Mouse (Mus musculus) hindbrain, embryonic 16.5 days (tissue): Measurements from ENCODE around the gene Nudt12. TPM values are rescaled to one million over a fixed set of nuclear protein-coding genes. Genes with fewer than 3 reads are reported as not detected.

Source experiments
- ATAC-seq: fragments of 200-750 bp; cut with Nextera tagmentation; 2 replicates; pipeline ENCODE4 v1.8.0; 2017; ENCODE audit warnings: moderate TSS enrichment, moderate library complexity
- H3K27ac ChIP-seq: fragments of 300-500 bp; sonication (generic); 2 replicates; pipeline ENCODE4 v1.5.1; 2014; ENCODE audit warnings: low read depth, mild to moderate bottlenecking, control low read depth, low read length, moderate library complexity
- H3K27me3 ChIP-seq: fragments of 300-500 bp; sonication (generic); replicated peaks from 2 replicates; pipeline ENCODE4 v1.6.1; 2014; ENCODE audit warnings: low read length; ENCODE audit not compliant: control insufficient read depth, insufficient read depth
- H3K36me3 ChIP-seq: fragments of 300-500 bp; sonication (generic); 2 replicates; pipeline ENCODE4 v1.6.1; 2014; ENCODE audit warnings: mild to moderate bottlenecking, low read length, moderate library complexity, mixed read lengths; ENCODE audit not compliant: control insufficient read depth, insufficient read depth
- H3K4me1 ChIP-seq: fragments of 300-500 bp; sonication (generic); 2 replicates; pipeline ENCODE4 v1.6.1; 2014; ENCODE audit warnings: low read depth, low read length; ENCODE audit not compliant: control insufficient read depth, insufficient read depth
- H3K4me2 ChIP-seq: fragments of 300-500 bp; sonication (generic); 2 replicates; pipeline ENCODE4 v1.6.1; 2014; ENCODE audit warnings: mild to moderate bottlenecking, low read length, control low read depth, moderate library complexity
- H3K4me3 ChIP-seq: fragments of 300-500 bp; sonication (generic); 2 replicates; pipeline ENCODE4 v1.5.1; 2014; ENCODE audit warnings: mild to moderate bottlenecking, low read length, control low read depth, moderate library complexity
- H3K9ac ChIP-seq: fragments of 300-500 bp; sonication (generic); 2 replicates; pipeline ENCODE4 v1.6.1; 2014; ENCODE audit warnings: low read depth, mild to moderate bottlenecking, control low read depth, low read length, moderate library complexity
- H3K9me3 ChIP-seq: fragments of 300-500 bp; sonication (generic); 2 replicates; pipeline ENCODE4 v1.6.1; 2014; ENCODE audit warnings: mild to moderate bottlenecking, low read length, moderate library complexity; ENCODE audit not compliant: control insufficient read depth
- WGBS: fragments of 180-500 bp; shearing (Covaris S2); extraction: QIAGEN DNeasy Blood & Tissue Kit; methylation state at CpG from one replicate; pipeline ENCODE4 v1.1.7; 2014; 5-methylcytosine and 5-hydroxymethylcytosine counted together
- polyA plus RNA-seq: library from polyadenylated mRNA; unstranded; fragments of >200 nt; fragmentation: Nextera tagmentation; extraction: Ambion mirVana; gene quantifications from 2 replicates; pipeline ENCODE4 v1.2.1, GENCODE M21; 2015

The Nudt12 gene
- polyA plus RNA-seq, 1 experiment from 2014 or later = 6.0 TPM

GRCm38 (mm10) chr17:59011546-59012307, 1.4 kb downstream of the Nudt12 start:
- peaks cover 3% of the 10 kb centered on the region for H3K4me1 ChIP-seq
- no peak overlapping the region for H3K27ac ChIP-seq
- H3K36me3 ChIP-seq = no peaks in the 10 kb centered on the region
- H3K9ac ChIP-seq = no peak overlapping the region
- no peak overlapping the region for H3K4me2 ChIP-seq
- no peak overlapping the region for H3K4me3 ChIP-seq
- no peaks in the 10 kb centered on the region for H3K27me3 ChIP-seq
- WGBS = 64% methylated on average over 13 of the region's 13 CpGs
- no peak for ATAC-seq
- H3K9me3 ChIP-seq = no peaks in the 10 kb centered on the region

- Histone ChIP-seq H3K9me3 (no peaks in the 10 kb centered on the region), H3K36me3 (no peaks in the 10 kb centered on the region), H3K4me1 (no peaks in the 10 kb centered on the region), H3K27ac (no peak within 1 kb of the TSS), H3K9ac (no peak within 1 kb of the TSS), H3K4me2 (no peak within 1 kb of the TSS), H3K4me3 (no peak within 1 kb of the TSS), H3K27me3 (no peaks in the 10 kb centered on the region)
- WGBS = 83% methylated on average over 6 of the region's 6 CpGs
- no peak for ATAC-seq
Measured at GRCm38 (mm10) chr17:58991275-58991674, 21.9 kb downstream of the Nudt12 start, which contains the start of gene Pdzph1. Pdzph1 (minus strand) TSS chr17:58991375.

GRCm38 (mm10) chr17:58973237-58973636, 39.9 kb downstream of the Nudt12 start:
- Histone ChIP-seq H3K9me3 (no peaks in the 10 kb centered on the region), H3K4me2 (no peak overlapping the region), H3K36me3 (no peaks in the 10 kb centered on the region), H3K9ac (no peak overlapping the region), H3K27ac (no peak overlapping the region), H3K27me3 (no peaks in the 10 kb centered on the region), H3K4me1 (no peaks in the 10 kb centered on the region), H3K4me3 (no peak overlapping the region)
- 30% methylated on average over 5 of the region's 5 CpGs for WGBS
- ATAC-seq = no peak

- H3K27ac ChIP-seq = no peak overlapping the region
- H3K4me3 ChIP-seq = no peak overlapping the region
- WGBS = 36% methylated on average over 3 of the region's 3 CpGs
- H3K36me3 ChIP-seq = no peaks in the 10 kb centered on the region
- no peaks in the 10 kb centered on the region for H3K27me3 ChIP-seq
- ATAC-seq = no peak
- no peak overlapping the region for H3K9ac ChIP-seq
- no peaks in the 10 kb centered on the region for H3K4me1 ChIP-seq
- no peaks in the 10 kb centered on the region for H3K9me3 ChIP-seq
- no peak overlapping the region for H3K4me2 ChIP-seq
Measured at GRCm38 (mm10) chr17:58959905-58960304, 53.3 kb downstream of the Nudt12 start.

GRCm38 (mm10) chr17:58957055-58957454, 56.1 kb downstream of the Nudt12 start:
- H3K9me3 ChIP-seq = no peaks in the 10 kb centered on the region
- H3K27ac ChIP-seq = no peak overlapping the region
- no peak overlapping the region for H3K4me3 ChIP-seq
- no peak overlapping the region for H3K4me2 ChIP-seq
- no peaks in the 10 kb centered on the region for H3K36me3 ChIP-seq
- 65% methylated on average over 1 of the region's 1 CpGs for WGBS
- ATAC-seq = no peak
- no peaks in the 10 kb centered on the region for H3K4me1 ChIP-seq
- no peak overlapping the region for H3K9ac ChIP-seq
- H3K27me3 ChIP-seq = no peaks in the 10 kb centered on the region

Other genes starting within 250 kb of the Nudt12 start
- 1.5 and 2.4 TPM in 2 replicates for gene Pdzph1, start 22.0 kb downstream of the Nudt12 start, polyA plus RNA-seq